Mouse (Mus musculus): ENCODE data around the gene Myl3. TPM values are rescaled to one million over a fixed set of nuclear protein-coding genes. Genes with fewer than 3 reads are reported as not detected.

Myl3 gene
- total and polyA plus RNA-seq, 3 experiments, result not detected

- H3K27me3 ChIP-seq (replicated peaks), result no peaks in the 10 kb centered on the region
- dilution Hi-C loops (cut with MboI; ENCODE audit: extremely low pct_ligation_motif_present, extremely low pct_unique_long_range_greater_than_20kb, low sequenced_read_pairs), result no loop called here
- H3K79me2 ChIP-seq (replicated peaks; ENCODE audit: control insufficient read depth, extremely low read depth, insufficient read depth, poor library complexity, severe bottlenecking), result no peaks in the 10 kb centered on the region
- DNase-seq (ENCODE audit: extremely low read depth), result peak; percentile 78
- peak overlapping the region; percentile 42 for H3K4me2 ChIP-seq (ENCODE audit: insufficient read depth, low read depth, poor library complexity, severe bottlenecking)
- peaks cover 19 to 63% of the 10 kb centered on the region in 2 experiments for H3K4me1 ChIP-seq (ENCODE audit: control insufficient read depth in 1 of 2, insufficient read depth in 2 of 2)
- peaks cover 0 to 2% of the 10 kb centered on the region in 2 experiments for H3K36me3 ChIP-seq (replicated peaks in 1 of 2; ENCODE audit: control insufficient read depth in 1 of 2, insufficient read depth in 1 of 2, low read length in 1 of 2)
- H3K9me3 ChIP-seq (replicated peaks; ENCODE audit: low read length), result no peaks in the 10 kb centered on the region
- H3K9ac ChIP-seq (ENCODE audit: insufficient read depth, low read depth), result peak overlapping the region; percentile 13; the same call in 1 of the 2 replicates
- in situ Hi-C loops (cut with MboI; ENCODE audit: low pct_ligation_motif_present, low pct_unique_long_range_greater_than_20kb, low sequenced_read_pairs), result no loop called here
- H3K27ac ChIP-seq (ENCODE audit: insufficient read depth, low read depth), result peak overlapping the region; percentile 16; the same call in 1 of the 2 replicates
- H3K4me3 ChIP-seq (replicated peaks in 1 of 3; ENCODE audit: low read depth in 2 of 3, low read length in 2 of 3, poor library complexity in 1 of 3), result no peak overlapping the region
- TF ChIP-seq JUN (IDR thresholded peaks at IDR 0.05; ENCODE audit: insufficient read depth, low read depth, low read length) (peak; percentile 82), PAX5 (IDR thresholded peaks at IDR 0.05; ENCODE audit: low read length) (no peak), MAZ (IDR thresholded peaks at IDR 0.05; ENCODE audit: low read depth, low read length) (peak; percentile 80), IRF4 (IDR thresholded peaks at IDR 0.05; ENCODE audit: low read depth, low read length) (peak; percentile 85), NELFE (IDR thresholded peaks at IDR 0.05; ENCODE audit: low read depth, low read length) (peak; percentile 52), TBP (conservative IDR thresholded peaks at IDR 0.05; ENCODE audit: low read depth, low read length) (no peak), CHD1 (IDR thresholded peaks at IDR 0.05; ENCODE audit: low read depth, low read length) (0 out of 2 replicates have a peak, but pooled peaks have one; percentile 46), USF1 (IDR thresholded peaks at IDR 0.05; ENCODE audit: low read depth, low read length) (no peak), MYC (IDR thresholded peaks at IDR 0.05; ENCODE audit: low read depth, low read length) (0 out of 2 replicates have a peak, but pooled peaks have one; percentile 27), ZMIZ1 (IDR thresholded peaks at IDR 0.05; ENCODE audit: low read depth, low read length) (peak; percentile 57; the same call in 1 of the 2 replicates), NRF1 (IDR thresholded peaks at IDR 0.05; ENCODE audit: low read depth, low read length) (peak; percentile 37; the same call in 1 of the 2 replicates), KAT2A (IDR thresholded peaks at IDR 0.05; ENCODE audit: insufficient replicate concordance, low read length) (0 out of 2 replicates have a peak, but pooled peaks have one; percentile 38), MEF2A (IDR thresholded peaks at IDR 0.05; ENCODE audit: borderline replicate concordance, low read depth, low read length) (peak; percentile 85), RCOR1 (conservative IDR thresholded peaks at IDR 0.05; ENCODE audit: low read depth, low read length) (peak; percentile 78), UBTF (IDR thresholded peaks at IDR 0.05; ENCODE audit: low read depth, low read length) (no peak), TCF12 (IDR thresholded peaks at IDR 0.05; ENCODE audit: low read depth, low read length) (peak; percentile 68), MAX (IDR thresholded peaks at IDR 0.05; ENCODE audit: low read length) (peak; percentile 65), MAFK (IDR thresholded peaks at IDR 0.05; ENCODE audit: insufficient replicate concordance, low read length) (peak; percentile 8; the same call in 1 of the 2 replicates), RAD21 (IDR thresholded peaks at IDR 0.05; ENCODE audit: low read depth, low read length) (no peak), ZKSCAN1 (IDR thresholded peaks at IDR 0.05; ENCODE audit: borderline replicate concordance, low read depth, low read length) (no peak), ELF1 (IDR thresholded peaks at IDR 0.05; ENCODE audit: low read depth, low read length) (no peak), CHD2 (IDR thresholded peaks at IDR 0.05; ENCODE audit: low read length) (peak; percentile 65), MXI1 (IDR thresholded peaks at IDR 0.05; ENCODE audit: low read depth, low read length) (peak; percentile 70), ETS1 (conservative IDR thresholded peaks at IDR 0.05; ENCODE audit: low read depth, low read length) (peak; percentile 78), BHLHE40 (IDR thresholded peaks at IDR 0.05; ENCODE audit: low read depth, low read length) (peak; percentile 35; the same call in 1 of the 2 replicates), JUND (conservative IDR thresholded peaks at IDR 0.05; ENCODE audit: low read depth, low read length) (peak; percentile 52), EP300 (IDR thresholded peaks at IDR 0.05; ENCODE audit: low read length) (peak; percentile 76), SIN3A (IDR thresholded peaks at IDR 0.05; ENCODE audit: low read length) (peak; percentile 59)
These were observed 59.3 kb downstream of the Myl3 start for GRCm38 (mm10) chr9:110800834-110801479.
